Mouse (Mus musculus) lung, postnatal 4 days (tissue): ENCODE measurements around the gene AI182371.
A peak's percentile ranks its signal among the peaks of the same experiment; 100 is the strongest.

Source experiments
- DNase-seq, 2 experiments: peaks; one replicate each; pipeline ENCODE4 v3.0.0; 2021

The AI182371 gene

DNA sequence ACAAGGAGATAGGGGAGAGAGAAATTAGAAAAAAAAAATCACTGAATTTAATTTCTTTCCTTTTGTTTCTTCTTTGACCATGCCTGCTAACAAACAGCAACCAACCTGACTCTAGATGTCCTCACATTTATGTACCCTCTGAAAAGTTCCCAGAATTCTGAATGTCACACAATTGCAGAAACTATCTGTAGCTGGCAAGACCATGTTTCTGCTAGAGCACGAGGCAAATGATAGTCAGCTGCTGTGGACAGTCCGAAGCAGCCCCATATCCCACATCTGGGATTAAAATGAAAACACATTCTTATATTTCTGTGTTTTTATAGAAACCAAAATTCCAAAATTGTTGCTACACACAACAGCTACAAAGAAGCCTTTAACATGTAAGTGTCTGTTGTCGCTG lies at the start of gene AI182371:
Gene AI182371, minus strand, starts transcription at position 101 of the 400 bp plus-strand sequence.
- no peak for DNase-seq

DNA sequence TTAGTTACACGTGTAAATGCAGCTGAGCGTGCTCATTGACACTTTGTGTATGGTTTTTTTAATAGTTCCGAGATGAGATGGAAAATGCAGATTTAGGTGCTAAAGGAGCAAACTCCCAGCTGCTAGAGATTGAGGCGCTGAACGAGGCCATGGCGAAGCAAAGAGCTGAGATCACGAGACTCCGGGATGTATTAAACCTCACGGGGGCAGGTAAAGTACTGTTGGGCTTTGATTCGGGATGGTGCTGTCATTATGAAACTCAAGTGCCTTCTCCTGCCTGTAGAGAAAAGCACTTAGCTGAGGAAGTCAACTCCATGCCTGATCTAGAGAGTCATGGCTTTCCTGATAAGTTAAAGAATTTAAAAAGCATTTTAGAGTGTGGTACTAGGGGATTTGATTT lies 47.5 kb upstream of the AI182371 start:
- no peak for DNase-seq

DNA sequence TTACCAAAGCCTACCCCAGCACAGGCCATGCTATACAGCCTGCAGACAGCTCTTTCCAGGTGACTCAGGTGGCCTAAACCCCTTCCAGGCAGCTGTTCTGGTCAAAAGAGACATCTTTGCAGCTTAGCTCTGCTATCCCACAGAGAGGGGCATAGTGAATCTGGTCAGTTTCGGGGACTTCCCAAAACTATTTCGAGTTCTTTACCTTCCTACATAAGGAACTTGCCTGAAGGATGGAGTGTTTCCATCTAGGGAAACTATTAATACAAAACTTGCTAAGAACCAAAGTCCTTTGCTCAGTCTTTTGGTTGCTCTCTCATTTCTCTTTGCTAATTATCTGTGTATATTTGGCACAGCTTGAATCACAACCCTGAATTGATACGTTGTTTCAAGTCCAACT lies 40.3 kb upstream of the AI182371 start:
- no peak for DNase-seq

DNA sequence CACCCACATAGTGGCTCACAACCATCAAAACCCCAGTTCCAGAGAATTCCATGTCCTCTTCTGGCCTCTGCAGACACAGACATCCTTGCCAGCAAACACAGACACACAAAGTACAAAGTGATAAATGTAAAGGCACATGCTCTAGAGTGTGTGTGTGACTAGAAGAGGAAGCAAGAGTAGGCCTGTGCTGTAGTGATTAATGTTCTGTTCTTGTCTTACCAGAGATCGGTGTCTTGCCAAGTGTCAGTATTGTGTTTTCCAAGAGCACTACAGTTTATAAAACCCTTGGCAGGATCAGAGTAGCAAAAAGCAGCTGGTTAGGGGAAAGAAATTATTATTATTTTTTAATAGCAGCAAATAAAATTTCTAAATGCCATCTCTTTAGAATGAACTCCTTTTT lies 37.2 kb upstream of the AI182371 start:
- no peak for DNase-seq

DNA sequence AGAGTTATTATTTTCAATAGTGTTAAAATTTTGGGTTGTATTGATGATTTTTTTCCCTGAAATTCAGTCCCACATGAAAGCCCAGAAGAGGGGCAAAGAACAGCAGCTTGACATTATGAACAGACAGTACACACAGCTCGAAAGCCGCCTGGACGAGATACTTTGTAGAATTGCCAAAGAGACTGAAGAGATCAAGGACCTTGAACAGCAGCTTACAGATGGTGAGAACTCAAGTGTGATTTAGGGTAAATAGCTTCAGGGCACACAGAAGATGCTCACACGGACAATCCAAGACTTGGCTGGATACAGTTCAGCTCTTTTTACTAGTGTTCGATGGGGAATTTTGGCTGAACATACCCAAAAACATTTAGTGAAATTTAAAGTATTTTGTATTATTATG lies 32.5 kb upstream of the AI182371 start:
- DNase-seq, result no peak

DNA sequence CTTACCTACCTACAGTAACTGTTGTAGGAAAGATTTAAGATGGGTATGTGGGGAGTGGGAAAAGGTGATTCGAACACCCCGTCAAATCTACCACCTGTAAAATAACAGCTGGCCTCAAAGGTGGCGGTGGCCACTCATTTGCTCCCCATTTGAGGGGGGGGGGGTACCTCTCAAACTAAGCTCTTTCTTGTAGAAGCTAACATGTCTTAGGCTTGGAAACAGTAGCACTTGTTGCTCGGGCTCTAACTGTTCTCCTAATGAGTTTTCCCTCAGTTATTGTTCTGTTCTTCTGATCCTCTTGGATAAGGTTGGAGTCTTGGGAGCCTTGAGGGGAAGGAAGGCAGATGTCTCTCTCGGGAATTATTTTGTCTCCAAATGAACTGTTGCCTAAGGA lies 31.3 kb upstream of the AI182371 start:
- no peak for DNase-seq

DNA sequence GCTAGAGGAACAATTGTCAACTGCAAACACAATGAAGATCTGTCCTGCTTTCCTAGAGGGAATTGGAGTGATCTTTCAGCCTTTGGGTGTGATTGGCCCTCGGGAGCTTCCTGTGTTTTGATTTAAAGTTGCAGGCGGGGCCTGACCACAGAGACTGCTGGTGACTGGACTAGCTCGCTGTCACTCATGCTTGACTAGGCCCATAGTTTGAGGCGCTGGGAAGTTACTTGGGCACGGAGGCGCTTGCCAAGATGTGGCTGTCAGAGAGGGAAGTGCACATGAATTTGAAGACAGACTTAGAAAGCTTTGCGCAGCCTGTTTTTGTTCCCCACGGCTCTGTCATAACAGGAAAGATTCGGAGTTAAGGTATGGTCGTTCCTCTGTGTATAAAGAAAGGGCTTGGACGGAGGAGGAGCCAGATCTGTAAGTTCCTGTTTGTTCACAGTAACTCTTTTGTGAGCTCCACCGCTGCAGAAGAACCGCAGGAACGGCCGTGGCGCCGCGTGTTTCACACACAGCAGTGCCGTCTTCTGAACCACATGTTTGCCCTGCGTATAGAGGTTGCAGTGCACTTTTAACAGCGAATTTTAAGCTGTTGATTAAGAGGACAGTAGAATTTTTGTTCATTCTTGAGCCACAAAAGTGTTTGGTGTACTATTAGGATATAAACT lies 30.8 kb upstream of the AI182371 start:
- peak; percentile 97 for DNase-seq

DNA sequence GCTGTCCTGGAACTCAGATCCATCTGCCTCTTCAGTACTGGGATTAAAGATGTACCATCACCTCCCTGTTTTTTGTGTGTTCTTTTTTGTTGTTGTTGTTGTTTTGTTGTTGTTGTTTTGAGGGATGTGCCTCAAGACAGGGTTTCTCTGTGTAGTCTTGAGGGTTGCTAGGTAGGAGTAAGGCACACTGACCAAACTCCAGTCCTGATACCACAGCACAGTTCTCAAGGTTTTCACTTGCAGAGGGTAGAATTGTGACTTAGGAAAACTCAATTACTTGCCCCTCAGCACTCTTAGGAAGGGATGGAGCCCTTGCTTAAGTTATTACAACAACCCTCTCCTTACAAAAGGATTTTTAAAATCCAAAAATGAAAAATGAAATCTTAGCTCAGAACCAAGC lies 30.1 kb upstream of the AI182371 start:
- DNase-seq, result no peak

DNA sequence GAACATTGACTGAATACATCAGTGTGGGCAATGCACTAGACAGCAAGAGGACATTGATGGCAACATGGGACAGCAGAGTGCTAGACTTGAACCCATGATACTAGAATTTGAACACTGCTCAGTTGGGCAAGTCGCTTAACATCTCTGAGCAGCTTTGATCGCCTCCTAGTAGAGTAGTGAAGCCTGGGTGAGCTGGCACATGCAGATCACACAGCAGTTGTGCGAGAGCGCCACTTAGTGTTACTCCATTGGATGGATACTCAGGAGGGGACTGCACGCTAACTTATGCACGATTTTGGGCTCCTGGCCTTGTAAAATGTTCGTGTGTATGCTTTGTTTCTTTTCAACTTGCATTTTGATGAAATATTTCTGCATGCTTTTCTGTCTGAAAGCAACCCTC lies 23.4 kb upstream of the AI182371 start:
- no peak for DNase-seq

DNA sequence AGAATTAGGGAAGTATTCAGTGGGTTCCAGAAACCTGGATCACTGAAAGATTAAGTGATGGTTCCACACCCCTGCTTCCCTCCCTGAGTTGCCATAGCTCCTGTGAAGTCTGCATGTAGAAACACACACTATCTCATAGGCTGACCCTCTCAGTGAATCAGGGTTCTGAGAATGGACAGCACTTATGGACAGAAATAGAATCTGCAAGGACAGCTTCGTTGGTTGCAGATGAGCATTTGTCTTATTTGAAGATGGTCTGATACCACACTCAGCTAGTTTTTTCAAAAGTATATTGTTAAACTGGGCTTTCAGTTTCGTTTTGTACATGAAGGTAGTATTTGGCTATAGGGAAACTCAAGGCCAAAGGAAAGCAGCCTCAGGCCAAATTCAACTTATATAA lies 9.2 kb upstream of the AI182371 start:
- DNase-seq, result no peak

DNA sequence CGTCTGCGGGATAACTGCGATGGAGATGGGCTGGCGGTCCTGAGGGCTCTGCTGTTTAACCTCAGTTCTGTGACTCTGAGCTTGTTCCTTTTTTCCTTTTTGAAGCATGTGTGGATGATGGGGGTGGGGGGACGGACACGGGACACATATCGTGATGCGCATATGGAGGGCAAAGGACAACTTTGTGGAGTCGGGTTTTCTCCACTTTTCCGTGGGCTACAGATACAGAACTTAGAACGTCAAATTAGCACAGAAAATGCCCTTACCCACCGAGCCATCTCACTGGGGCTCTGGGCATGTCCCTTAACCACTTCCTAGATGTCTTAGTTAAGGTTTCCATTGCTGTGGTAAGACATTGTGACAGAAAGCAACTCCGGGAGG lies 8.6 kb upstream of the AI182371 start:
- DNase-seq, result no peak

DNA sequence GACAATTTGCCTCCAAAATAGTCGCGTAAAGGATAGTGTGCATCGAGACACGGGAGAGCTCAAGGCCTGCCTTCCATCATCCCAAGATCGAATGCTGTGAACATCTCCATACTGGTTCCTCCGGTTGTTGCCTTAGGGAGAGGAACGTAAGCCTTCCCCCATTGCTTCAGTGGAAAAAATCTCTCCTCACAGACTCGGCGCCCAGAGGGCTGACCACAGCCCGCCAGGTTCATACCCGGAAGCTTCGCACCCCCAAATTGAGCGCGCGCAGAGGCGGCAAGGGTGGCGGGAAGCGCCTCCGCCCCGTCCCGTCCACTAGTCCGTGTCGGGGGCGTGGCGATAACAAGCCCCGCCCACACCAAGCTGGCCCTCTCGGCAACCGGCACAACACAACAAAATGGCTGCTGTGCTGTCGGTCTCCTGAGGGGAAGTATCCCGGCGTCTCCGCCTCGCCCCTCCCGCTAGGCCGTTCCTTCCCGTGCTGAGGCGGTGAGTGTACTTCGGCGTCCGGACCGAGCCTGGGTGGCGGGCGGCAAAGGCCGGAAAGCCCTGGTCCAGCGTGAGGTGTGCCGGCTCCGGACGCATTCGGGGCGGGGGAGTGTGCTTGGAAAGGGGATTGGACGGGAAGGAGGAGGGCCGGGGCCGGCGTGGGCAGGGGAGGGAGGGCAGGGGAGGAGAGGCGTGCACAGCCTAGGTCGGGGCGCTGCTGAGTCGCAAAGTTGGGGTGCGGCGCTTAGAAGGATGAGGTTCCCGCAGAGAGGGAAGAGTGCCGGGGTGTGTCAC lies 8.0 kb upstream of the AI182371 start, which contains the start of gene Cntrl:
Gene Cntrl, plus strand, starts transcription at position 352 of the 783 bp plus-strand sequence.
- DNase-seq, result peak; percentile 96 to 97

DNA sequence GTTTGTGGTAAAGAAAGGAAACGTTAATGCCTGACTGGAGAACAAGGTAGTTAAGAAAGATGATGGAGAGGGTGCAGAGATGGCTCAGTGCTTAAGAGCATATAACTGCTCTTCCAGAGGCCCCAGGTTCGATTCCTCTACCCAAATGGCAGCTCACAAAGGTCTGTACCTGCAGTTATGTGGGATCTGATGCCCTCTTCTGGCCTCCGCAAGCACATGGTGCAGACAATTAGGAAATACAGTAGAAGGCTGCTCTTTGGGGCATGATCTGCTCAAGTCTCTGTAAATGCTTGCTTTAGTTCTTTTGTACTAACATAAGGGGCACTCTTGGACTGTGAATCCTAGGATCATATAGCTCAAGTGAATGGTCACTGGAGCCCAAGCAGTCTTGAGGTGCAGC lies 7.4 kb upstream of the AI182371 start:
- DNase-seq, result peak; percentile 43 to 62

DNA sequence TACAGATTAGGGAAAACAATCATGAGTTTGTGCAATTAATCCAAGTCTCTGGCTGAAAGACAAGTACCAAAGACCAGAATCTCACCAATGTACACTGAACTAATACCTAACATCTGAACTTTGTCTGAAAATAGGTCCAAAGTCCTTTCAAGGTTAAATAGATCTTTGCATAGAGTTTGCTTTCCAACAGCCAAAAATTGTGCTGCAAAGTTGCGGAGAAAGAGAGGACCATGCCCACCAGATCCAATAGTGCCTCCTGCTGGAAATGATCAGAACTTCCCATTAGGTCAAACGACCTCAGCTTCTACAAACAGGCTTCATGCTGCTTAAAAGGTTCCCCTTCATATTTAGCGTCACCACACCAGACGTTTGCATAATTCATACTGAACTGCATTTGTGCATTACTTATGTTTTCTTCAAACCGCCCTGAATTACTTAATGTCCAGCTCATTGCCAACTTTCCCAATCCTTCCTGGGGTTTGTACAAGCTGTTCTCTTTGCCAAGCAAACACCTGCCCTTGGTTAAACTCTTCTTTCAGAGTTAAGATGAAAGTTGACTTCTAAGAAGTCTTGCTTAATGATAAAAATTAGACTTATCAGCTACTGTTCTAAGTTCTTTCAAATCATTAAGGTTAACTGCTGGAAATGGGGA lies 6.8 kb upstream of the AI182371 start:
- DNase-seq, result peak in 1 of 2 experiments; percentile 73

DNA sequence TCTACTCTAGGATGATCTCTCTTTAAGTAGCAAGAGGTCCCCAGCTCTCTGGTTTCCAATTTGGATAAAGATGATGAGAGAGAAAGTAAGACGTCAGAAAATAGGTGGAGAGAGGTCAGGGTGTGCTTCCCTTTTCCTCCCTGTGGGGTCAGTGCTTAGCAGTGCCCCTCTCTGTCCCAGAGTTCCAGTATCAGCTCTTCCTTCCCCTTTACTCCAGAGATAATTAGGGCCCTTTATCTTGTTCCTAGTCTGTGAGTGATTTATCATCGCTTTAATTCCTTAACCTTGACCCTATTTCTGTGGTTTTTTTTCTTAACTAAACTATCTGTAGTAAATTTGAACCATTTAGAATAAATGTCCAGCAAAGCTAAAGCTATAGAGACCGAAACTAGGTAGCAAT lies 3.5 kb upstream of the AI182371 start:
- no peak for DNase-seq

DNA sequence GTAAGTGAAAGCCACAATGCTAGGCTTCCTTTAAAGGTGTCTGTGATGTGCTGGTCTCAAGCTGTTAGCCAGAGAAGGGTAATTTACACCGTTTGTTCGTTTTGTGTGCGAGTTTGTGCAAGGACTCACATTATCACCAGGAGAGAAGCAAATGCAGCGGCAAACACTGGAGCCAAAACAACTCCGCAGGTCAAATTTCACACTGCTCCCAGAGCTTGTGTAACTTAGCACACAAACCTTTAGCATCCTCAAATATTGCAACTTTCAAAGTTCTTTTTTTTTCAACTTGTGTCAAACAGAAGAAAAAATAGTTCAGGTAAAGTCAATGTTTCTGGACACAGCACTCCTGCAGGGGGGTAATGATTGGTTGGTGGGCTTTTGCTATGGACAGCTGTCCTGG lies 2.2 kb upstream of the AI182371 start:
- DNase-seq, result no peak

DNA sequence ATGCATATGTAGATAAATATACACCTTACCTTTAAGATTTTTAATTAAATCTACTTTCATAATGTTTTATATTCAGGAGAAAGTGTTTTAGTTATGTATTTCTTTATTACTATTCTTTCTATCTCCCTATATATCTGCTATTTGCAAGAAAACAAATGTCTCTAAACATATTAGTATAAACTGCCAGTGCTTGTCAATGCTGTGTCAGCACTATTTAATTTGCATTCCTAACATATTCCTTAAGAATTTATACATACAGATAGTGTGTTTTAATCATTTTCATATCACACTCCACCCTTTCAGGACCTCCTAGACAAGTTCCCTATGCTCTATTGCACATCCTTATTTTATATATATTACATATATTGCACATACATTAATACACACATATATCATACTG lies 1.4 kb upstream of the AI182371 start:
- DNase-seq, result no peak

DNA sequence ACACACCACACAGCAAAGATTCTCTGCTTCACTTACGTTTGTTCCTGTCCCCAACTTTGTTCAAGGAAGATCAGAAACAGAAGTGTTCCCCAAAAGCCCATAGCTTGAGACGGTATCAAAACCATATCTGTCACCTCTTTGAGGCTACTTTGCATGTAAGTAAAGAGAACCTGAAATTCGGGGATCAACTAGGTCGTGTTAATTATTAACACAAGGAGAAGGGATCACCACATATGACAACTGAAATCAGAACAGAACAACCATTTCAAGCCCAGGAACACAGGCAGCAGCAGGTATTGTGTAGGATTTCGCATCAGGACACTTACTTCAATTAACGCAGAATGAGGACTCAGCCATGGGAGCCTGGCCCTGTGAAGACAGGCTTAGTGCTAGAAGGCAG lies 814 bp downstream of the AI182371 start:
- no peak for DNase-seq

DNA sequence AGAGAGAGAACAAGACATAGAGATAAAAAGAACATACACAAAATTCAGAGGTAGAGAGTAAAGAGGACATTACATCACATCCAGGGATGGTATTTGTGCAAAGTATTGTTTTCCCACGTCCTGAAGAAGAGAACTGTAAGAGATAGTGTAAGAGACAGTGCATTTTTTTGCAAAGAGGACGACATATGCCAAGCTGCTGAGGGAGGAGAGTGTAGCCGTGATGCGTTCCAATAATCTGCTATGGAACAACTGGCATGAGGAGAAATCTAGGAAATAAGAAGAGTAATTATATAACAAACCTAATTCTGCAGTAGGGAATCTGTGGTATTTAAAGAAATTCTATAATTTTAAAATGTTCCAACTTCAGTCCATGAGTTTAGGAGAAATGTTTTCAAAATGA lies 13.9 kb downstream of the AI182371 start:
- DNase-seq, result no peak

DNA sequence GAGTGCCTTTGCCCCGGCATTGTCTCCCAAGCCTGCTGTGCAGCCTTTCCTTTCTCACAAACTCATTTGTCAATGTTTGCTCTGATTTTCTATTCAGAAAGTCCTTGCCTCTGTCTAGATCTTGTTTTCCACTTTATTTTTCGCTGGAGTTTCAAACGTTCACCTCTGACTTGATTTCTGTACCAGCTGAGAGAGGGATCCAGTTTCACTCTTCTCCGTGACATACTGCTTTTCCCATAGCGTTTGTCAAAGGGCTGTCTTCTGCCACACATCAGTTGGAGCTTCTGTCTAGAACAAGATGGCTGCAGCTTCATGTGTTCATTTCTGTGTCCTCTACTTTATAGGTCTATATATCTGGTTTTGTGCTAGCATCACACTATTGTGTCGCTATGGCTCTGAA lies 22.2 kb downstream of the AI182371 start:
- no peak for DNase-seq

DNA sequence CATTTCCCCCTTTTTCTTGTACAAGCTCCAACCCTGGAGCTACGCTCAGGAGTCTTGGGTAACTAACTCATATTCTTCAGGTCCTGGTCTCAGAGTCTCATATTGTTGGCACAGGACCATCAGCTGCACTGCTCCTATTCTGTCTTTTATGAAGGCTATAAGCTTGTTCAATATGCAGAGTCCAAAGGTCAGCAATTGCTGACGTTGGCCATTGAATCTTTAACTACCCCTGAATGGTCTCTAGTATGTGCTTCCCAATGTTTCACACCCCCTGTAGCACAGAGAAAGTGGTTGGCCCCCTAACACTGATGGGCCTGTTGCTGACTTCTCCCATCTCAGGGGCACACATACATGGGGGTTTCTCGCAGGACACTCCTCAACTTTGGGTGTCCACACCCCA lies 27.0 kb downstream of the AI182371 start:
- no peak for DNase-seq

DNA sequence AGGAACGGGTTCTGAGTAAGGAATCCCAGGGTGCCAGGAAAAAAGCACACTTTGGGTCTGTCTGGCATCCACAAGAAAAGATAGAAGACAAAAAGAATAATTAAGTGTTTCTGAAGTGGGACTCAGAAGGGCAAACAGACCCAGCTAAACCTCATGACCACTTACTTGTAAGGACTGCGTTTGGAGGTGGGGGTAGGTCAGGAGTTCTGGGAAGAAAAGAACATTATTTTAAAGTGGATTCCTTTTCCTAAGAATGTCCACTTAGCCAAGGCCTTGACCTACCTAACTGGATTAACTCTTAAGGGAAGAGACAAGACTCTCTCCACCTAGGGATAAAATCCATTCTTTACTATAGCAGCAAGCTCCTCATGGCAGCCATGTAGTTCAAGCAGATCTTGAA lies 28.8 kb downstream of the AI182371 start:
- DNase-seq, result no peak

DNA sequence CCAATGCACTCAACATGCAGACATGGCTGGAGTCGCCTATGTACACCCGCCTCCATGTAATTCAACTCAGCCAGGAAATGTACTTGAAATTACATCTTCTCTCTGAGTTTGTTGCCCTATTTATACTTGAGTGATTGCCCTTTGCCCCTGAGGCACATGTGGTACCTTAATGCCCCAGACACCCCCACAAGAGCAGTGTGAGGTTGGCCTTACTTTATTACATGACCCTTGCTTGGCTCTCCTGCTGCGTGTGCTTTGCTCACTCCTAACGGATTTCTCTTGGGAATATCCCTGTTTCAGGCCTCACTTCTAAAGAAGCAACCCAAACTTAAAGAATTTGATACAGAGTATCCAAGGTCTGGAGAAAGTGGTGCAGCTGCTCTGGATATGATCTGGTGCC lies 31.1 kb downstream of the AI182371 start:
- no peak for DNase-seq

DNA sequence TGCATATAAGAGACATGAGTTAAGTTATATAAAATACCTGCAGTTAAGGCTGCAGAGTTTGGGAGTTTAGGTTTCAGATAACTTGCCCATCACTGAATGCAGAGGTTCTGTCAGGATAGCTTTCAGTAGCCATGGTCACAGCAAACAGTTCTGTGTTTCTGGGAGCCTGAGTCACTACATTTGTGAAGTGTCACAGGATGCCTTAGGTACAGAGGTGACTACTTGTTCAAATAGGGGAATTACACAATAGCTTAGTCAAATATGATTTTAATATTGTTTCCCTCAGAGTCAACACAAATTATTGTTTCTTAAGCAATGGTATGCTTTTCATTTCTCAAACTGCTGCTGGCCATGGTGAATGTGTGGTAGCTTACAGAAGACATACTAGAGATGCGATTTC lies 32.2 kb downstream of the AI182371 start:
- no peak for DNase-seq
